Mouse (Mus musculus) hindbrain, embryonic 12.5 days (tissue): ENCODE results near the gene Pcbp3. TPM values are rescaled to one million over a fixed set of nuclear protein-coding genes. Genes with fewer than 3 reads are reported as not detected.
"Not testable (repeated sequence)": the region's sequence is repeated elsewhere in the genome, so short reads cannot be mapped to it uniquely, and the experiment has no call there.

Experiments used
- ATAC-seq: fragments of 200-750 bp; cut with Nextera tagmentation; 2 replicates; pipeline ENCODE4 v1.8.0; 2017; ENCODE audit warnings: moderate TSS enrichment; ENCODE audit not compliant: low FRiP score
- H3K27ac ChIP-seq: fragments of 300-500 bp; sonication (generic); 2 replicates; pipeline ENCODE4 v1.5.1; 2016; ENCODE audit warnings: mild to moderate bottlenecking
- H3K27me3 ChIP-seq: fragments of 300-500 bp; sonication (generic); 2 replicates; pipeline ENCODE4 v1.6.1; 2016; ENCODE audit warnings: mild to moderate bottlenecking
- H3K36me3 ChIP-seq: fragments of 300-500 bp; sonication (generic); 2 replicates; pipeline ENCODE4 v1.6.1; 2016; ENCODE audit warnings: mild to moderate bottlenecking
- H3K4me1 ChIP-seq: fragments of 300-500 bp; sonication (generic); 2 replicates; pipeline ENCODE4 v1.6.1; 2016
- H3K4me2 ChIP-seq: fragments of 300-500 bp; sonication (generic); replicated peaks from 2 replicates; pipeline ENCODE4 v1.6.1; 2016; ENCODE audit warnings: mild to moderate bottlenecking
- H3K4me3 ChIP-seq: fragments of 300-500 bp; sonication (generic); 2 replicates; pipeline ENCODE4 v1.5.1; 2016; ENCODE audit warnings: mild to moderate bottlenecking
- H3K9ac ChIP-seq: fragments of 300-500 bp; sonication (generic); 2 replicates; pipeline ENCODE4 v1.6.1; 2016; ENCODE audit warnings: mild to moderate bottlenecking, moderate library complexity
- H3K9me3 ChIP-seq: fragments of 300-500 bp; sonication (generic); replicated peaks from 2 replicates; pipeline ENCODE4 v1.6.1; 2016; ENCODE audit warnings: mild to moderate bottlenecking
- WGBS: fragments of 180-500 bp; shearing (Covaris S2); methylation state at CpG from one replicate; pipeline ENCODE4 v1.1.7; 2016; 5-methylcytosine and 5-hydroxymethylcytosine counted together
- polyA plus RNA-seq: library from polyadenylated mRNA; unstranded; fragments of >200 nt; fragmentation: Nextera tagmentation; extraction: Ambion mirVana; gene quantifications from 2 replicates; pipeline ENCODE4 v1.2.1, GENCODE M21; 2016

Gene Pcbp3
- polyA plus RNA-seq, 1 experiment from 2014 or later: 68.6 TPM

- Histone ChIP-seq H3K27ac (no peak overlapping the region), H3K4me2 (no peak overlapping the region), H3K4me3 (no peak overlapping the region), H3K27me3 (no peaks in the 10 kb centered on the region), H3K9me3 (no peaks in the 10 kb centered on the region), H3K36me3 (0 out of 2 replicates have a peak, but pooled peaks cover 3% of the 10 kb centered on the region), H3K4me1 (no peaks in the 10 kb centered on the region), H3K9ac (no peak overlapping the region)
- WGBS: 94% methylated on average over 5 of the region's 5 CpGs
- no peak for ATAC-seq
These were observed 182.5 kb downstream of the Pcbp3 start for GRCm38 (mm10) chr10:76779225-76779624.

- WGBS: 95% methylated on average over 3 of the region's 3 CpGs
- Histone ChIP-seq H3K9ac (no peak overlapping the region), H3K27ac (no peak overlapping the region), H3K4me1 (no peaks in the 10 kb centered on the region), H3K36me3 (peaks cover 12% of the 10 kb centered on the region; the same call in 1 of the 2 replicates), H3K9me3 (no peaks in the 10 kb centered on the region), H3K4me3 (no peak overlapping the region), H3K4me2 (no peak overlapping the region), H3K27me3 (no peaks in the 10 kb centered on the region)
- ATAC-seq: no peak
These were observed 190.1 kb downstream of the Pcbp3 start for GRCm38 (mm10) chr10:76771624-76772023.

- H3K4me3 ChIP-seq: no peak overlapping the region
- ATAC-seq: no peak
- 54% methylated on average over 5 of the region's 5 CpGs for WGBS
These were observed 190.6 kb downstream of the Pcbp3 start for GRCm38 (mm10) chr10:76771086-76771485.

GRCm38 (mm10) chr10:76769581-76769980, 192.1 kb downstream of the Pcbp3 start:
- Histone ChIP-seq H3K27ac (no peak overlapping the region), H3K4me3 (no peak overlapping the region), H3K36me3 (peaks cover 20% of the 10 kb centered on the region; the same call in 1 of the 2 replicates), H3K9ac (no peak overlapping the region), H3K9me3 (no peaks in the 10 kb centered on the region), H3K4me2 (no peak overlapping the region), H3K27me3 (no peaks in the 10 kb centered on the region), H3K4me1 (no peaks in the 10 kb centered on the region)
- no peak for ATAC-seq
- 88% methylated on average over 6 of the region's 6 CpGs for WGBS

More at GRCm38 (mm10) chr10:76771086-76771485, 190.6 kb downstream of the Pcbp3 start:
- Histone ChIP-seq H3K27ac (no peak overlapping the region), H3K4me2 (no peak overlapping the region), H3K36me3 (peaks cover 17% of the 10 kb centered on the region; the same call in 1 of the 2 replicates), H3K9ac (no peak overlapping the region), H3K27me3 (no peaks in the 10 kb centered on the region), H3K9me3 (no peaks in the 10 kb centered on the region), H3K4me1 (no peaks in the 10 kb centered on the region)

DNA sequence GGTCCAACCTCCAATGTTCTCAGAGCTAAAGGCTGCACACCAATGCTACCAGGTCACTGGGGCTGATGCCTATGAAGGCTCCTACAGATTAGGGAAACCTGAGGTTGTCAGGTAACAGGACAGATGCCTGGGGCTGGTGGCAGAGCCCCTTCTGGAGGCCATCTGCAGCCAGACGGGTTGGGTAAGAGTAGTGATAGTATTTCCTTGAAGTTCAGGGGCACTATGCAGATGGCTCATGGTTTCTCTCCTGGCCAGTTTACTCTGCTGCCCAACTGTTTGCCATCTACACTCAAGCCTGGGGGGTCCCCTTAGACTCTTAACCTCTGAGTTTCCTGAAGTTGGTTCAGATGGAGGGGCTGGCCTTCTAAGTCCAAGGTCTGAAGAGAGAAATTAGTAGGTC, 195.5 kb downstream of the Pcbp3 start:
- 79% methylated on average over 1 of the region's 1 CpGs for WGBS
- Histone ChIP-seq H3K9ac (no peak overlapping the region), H3K36me3 (peaks cover 25% of the 10 kb centered on the region), H3K4me3 (no peak overlapping the region), H3K4me2 (no peak overlapping the region), H3K27me3 (no peaks in the 10 kb centered on the region), H3K27ac (no peak overlapping the region), H3K9me3 (no peaks in the 10 kb centered on the region), H3K4me1 (no peaks in the 10 kb centered on the region)
- ATAC-seq: no peak

GRCm38 (mm10) chr10:76764927-76765326, 196.8 kb downstream of the Pcbp3 start:
- peaks cover 21% of the 10 kb centered on the region for H3K36me3 ChIP-seq
- ATAC-seq: no peak
- 92% methylated on average over 4 of the region's 4 CpGs for WGBS

DNA sequence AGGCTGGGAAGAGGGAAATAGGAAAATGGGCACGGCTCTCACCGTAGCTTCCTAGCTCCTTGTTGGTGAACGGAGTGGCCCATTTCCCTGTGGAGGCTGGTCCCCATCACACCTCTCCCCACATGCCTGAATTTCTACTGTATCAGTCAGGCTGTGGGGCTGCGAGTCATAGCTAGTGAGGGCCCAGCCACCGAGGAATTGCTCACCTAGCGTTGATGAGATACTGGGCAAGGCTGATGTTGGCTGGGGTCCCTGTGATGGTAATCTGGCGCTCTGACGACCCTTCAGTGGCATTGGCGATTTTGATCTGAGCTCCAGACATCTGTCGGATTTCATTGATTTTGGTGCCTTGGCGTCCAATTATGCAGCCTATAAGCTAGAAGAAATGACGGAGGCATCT, 198.7 kb downstream of the Pcbp3 start:
- no peak for ATAC-seq
- H3K4me2 ChIP-seq: no peak overlapping the region
- H3K9me3 ChIP-seq: no peaks in the 10 kb centered on the region
- H3K4me1 ChIP-seq: no peaks in the 10 kb centered on the region
- no peak overlapping the region for H3K27ac ChIP-seq
- peaks cover 21% of the 10 kb centered on the region for H3K36me3 ChIP-seq
- no peak overlapping the region for H3K9ac ChIP-seq
- no peaks in the 10 kb centered on the region for H3K27me3 ChIP-seq
- WGBS: 95% methylated on average over 12 of the region's 12 CpGs
- H3K4me3 ChIP-seq: no peak overlapping the region

More at GRCm38 (mm10) chr10:76764927-76765326, 196.8 kb downstream of the Pcbp3 start:
- H3K9me3 ChIP-seq: no peaks in the 10 kb centered on the region
- no peak overlapping the region for H3K27ac ChIP-seq
- H3K27me3 ChIP-seq: no peaks in the 10 kb centered on the region
- H3K4me2 ChIP-seq: no peak overlapping the region
- no peak overlapping the region for H3K9ac ChIP-seq
- H3K4me3 ChIP-seq: no peak overlapping the region
- H3K4me1 ChIP-seq: no peaks in the 10 kb centered on the region

- WGBS: 88% methylated on average over 7 of the region's 7 CpGs
- no peak for ATAC-seq
- H3K4me1 ChIP-seq: no peaks in the 10 kb centered on the region
- H3K27me3 ChIP-seq: no peaks in the 10 kb centered on the region
- H3K9me3 ChIP-seq: no peaks in the 10 kb centered on the region
- no peak overlapping the region for H3K9ac ChIP-seq
- no peak overlapping the region for H3K4me3 ChIP-seq
- H3K27ac ChIP-seq: no peak overlapping the region
- no peak overlapping the region for H3K4me2 ChIP-seq
- peaks cover 18% of the 10 kb centered on the region for H3K36me3 ChIP-seq
These were observed 199.3 kb downstream of the Pcbp3 start for GRCm38 (mm10) chr10:76762411-76762810.

GRCm38 (mm10) chr10:76759878-76760277, 201.8 kb downstream of the Pcbp3 start:
- ATAC-seq: no peak
- Histone ChIP-seq H3K4me3 (no peak overlapping the region), H3K4me2 (no peak overlapping the region), H3K36me3 (peaks cover 9% of the 10 kb centered on the region; the same call in 1 of the 2 replicates), H3K9me3 (no peaks in the 10 kb centered on the region), H3K9ac (no peak overlapping the region), H3K4me1 (no peaks in the 10 kb centered on the region), H3K27ac (no peak overlapping the region), H3K27me3 (no peaks in the 10 kb centered on the region)
- 92% methylated on average over 5 of the region's 5 CpGs for WGBS

DNA sequence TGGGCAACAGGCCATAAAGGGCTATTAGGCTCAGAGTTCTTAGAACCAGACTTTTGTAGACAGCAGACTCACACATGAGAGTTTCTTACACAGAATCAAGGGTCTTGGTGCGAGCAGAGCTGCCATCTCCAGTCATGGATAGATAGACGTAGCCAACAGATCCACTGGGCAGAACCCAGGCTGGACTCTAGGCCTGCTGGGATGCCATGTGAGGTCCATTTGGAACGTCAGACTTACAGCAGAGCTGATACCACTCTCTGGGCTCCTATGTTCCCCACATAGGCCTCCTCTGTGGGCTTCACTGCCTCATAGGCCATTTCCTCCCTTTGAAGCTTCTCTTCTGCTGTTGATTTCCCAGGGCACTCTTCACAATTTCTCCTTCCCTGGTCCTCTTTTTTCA, 208.0 kb downstream of the Pcbp3 start:
- peaks cover 4% of the 10 kb centered on the region; the same call in 1 of the 2 replicates for H3K9me3 ChIP-seq
- H3K4me3 ChIP-seq: no peak overlapping the region
- no peak overlapping the region for H3K27ac ChIP-seq
- no peaks in the 10 kb centered on the region for H3K4me1 ChIP-seq
- no peak overlapping the region for H3K4me2 ChIP-seq
- no peak overlapping the region for H3K9ac ChIP-seq
- 91% methylated on average over 3 of the region's 3 CpGs for WGBS
- H3K27me3 ChIP-seq: no peaks in the 10 kb centered on the region
- no peaks in the 10 kb centered on the region for H3K36me3 ChIP-seq
- ATAC-seq: no peak

DNA sequence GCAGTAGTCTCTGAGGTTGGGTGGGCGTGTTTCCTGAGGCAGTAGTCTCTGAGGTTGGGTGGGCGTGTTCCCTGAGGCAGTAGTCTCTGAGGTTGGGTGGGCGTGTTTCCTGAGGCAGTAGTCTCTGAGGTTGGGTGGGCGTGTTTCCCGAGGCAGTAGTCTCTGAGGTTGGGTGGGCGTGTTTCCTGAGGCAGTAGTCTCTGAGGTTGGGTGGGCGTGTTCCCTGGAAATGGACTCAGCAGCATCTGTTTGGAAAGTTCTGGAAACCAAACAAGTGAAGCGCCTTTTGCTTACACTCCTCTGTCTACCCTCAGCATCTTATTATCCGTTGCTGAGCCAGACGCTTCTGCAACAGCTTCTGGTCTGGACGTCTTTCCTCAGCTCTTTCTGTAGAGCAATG, 217.4 kb downstream of the Pcbp3 start:
- H3K27me3 ChIP-seq, H3K4me3 ChIP-seq, H3K4me2 ChIP-seq, H3K4me1 ChIP-seq, H3K36me3 ChIP-seq, H3K9ac ChIP-seq, H3K27ac ChIP-seq, H3K9me3 ChIP-seq, ATAC-seq: not testable (repeated sequence)
- 72% methylated on average over 11 of the region's 11 CpGs for WGBS

DNA sequence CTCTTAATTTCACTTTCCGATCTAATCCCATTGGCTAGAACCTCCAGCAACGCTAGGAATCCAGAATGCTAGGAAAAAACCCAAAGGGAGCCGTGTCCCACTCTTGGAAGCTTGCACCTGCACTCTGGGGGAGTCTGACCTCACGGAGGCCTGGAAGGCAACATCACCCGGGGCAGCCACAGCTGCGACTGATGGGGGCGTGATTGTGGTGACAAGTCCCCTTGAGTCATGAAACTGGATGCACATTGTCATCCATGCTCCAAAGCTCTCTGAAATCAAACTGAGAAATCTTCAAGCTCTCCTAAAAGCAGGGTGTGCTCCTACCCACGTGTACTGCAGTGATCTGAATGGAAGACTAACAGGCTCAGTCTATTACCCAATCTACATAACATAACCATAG, 224.9 kb downstream of the Pcbp3 start:
- 73% methylated on average over 8 of the region's 8 CpGs for WGBS
- no peak for ATAC-seq

GRCm38 (mm10) chr10:76734979-76735378, 226.7 kb downstream of the Pcbp3 start:
- no peak overlapping the region for H3K4me3 ChIP-seq
- no peak overlapping the region for H3K4me2 ChIP-seq
- H3K4me1 ChIP-seq: peaks cover 28% of the 10 kb centered on the region
- no peaks in the 10 kb centered on the region for H3K36me3 ChIP-seq
- peak; percentile 62; the same call in 1 of the 2 replicates for ATAC-seq
- WGBS: 3% methylated on average over 4 of the region's 4 CpGs
- no peaks in the 10 kb centered on the region for H3K9me3 ChIP-seq
- H3K9ac ChIP-seq: no peak overlapping the region
- H3K27ac ChIP-seq: no peak overlapping the region
- H3K27me3 ChIP-seq: no peaks in the 10 kb centered on the region

More for the DNA sequence above, 224.9 kb downstream of the Pcbp3 start:
- H3K4me1 ChIP-seq: peaks cover 20% of the 10 kb centered on the region
- H3K27ac ChIP-seq: no peak overlapping the region
- no peak overlapping the region for H3K4me2 ChIP-seq
- no peak overlapping the region for H3K9ac ChIP-seq
- H3K9me3 ChIP-seq: no peaks in the 10 kb centered on the region
- no peak overlapping the region for H3K4me3 ChIP-seq
- no peaks in the 10 kb centered on the region for H3K36me3 ChIP-seq
- no peaks in the 10 kb centered on the region for H3K27me3 ChIP-seq
